Mouse (Mus musculus) C2C12 (cell line): ENCODE data around the gene Sdc4.

ENCODE experiments used
- CTCF ChIP-seq: IDR thresholded peaks from one replicate; pipeline ENCODE4 v1.5.1; 2011; ENCODE audit not compliant: control insufficient read depth, insufficient read depth, insufficient read length
- MYOD1 ChIP-seq: IDR thresholded peaks from one replicate; pipeline ENCODE4 v1.6.1; 2011; ENCODE audit warnings: low read depth; ENCODE audit not compliant: control insufficient read depth, insufficient read length

DNA sequence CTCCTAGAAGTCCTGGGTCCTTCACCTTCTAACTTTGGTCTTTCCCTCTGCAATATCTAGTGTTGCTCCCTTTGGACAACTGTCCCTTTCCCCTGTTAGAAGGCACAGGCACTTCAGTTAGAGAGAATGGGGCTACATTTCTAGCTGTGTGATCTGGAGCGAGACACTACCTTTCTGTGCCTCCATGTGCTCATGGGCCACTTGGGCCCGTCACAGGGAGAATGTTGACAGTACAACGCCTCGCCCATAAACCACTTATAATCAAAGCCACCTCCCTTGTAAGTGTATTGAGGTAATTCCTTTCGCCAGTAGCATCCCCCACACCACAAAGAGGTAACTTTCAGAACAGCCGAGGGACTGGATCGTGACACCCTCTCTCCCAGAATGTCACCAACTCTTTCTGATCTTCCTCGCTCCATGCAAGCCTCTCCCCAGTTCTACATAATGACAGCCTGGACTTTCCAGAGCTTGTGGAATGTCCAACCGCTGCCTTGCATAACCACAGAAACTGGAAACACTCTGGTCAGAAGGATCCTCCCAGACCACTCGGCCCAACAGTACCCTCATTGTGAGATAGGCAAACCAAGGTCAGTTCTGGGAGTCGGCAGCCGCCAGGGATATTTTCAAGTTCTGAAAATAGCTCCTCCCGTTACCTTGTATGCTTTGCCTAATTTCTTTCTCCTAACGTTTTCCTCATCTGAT, 5.8 kb upstream of the Sdc4 start:
- TF ChIP-seq MYOD1, result no peak
- TF ChIP-seq CTCF, result no peak
